ENCODE assay signal across 26 mouse cellular contexts in the genomic region with DNA sequence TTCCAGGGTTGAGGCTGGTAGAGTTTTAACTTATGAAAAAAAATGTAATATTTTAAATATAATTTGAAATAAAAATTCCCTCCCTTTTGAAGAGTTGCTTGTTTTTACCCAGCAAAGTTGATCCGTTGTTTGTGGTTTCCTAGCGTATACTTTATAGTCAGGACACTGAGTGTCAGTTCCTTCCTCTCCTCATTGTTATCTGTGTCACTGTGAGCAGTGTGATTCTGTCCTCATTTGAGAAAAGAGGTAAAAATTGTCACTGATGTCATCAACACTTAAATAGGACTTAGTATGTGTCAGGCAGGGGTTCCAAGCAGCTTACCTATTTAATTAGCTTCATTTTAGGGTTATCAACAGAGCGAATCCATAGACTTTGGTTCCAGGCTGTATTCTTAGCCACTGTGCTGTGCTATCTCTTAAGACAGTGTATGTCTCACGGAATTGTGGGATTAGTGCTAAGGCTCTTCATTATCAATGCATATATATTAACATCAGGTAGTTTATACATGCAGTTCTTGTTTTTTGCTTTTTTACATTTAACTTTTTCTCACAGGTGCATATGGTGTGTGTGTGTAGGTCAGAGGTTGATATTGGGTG. TPM values are rescaled to one million over a fixed set of nuclear protein-coding genes. Genes with fewer than 3 reads are reported as not detected.
DNase-seq lines count a peak whose midpoint lies in the region; ATAC-seq and TF ChIP-seq lines count a peak whose summit lies in the region.
"Had no signal": no experiment of that assay in that cellular context is flagged by ENCODE, and none has a peak within 500 bp of the region (broad histone marks: within the 10 kb centered on the region; RNA-seq: fewer than 3 reads in every experiment).

No protein-coding gene starts in this region.

- no peak for TF ChIP-seq EP300 in lung, postnatal 0 days (IDR thresholded peaks at IDR 0.05)

- peak overlapping the region; percentile 19; the same call in 1 of the 2 replicates for H3K4me2 ChIP-seq in limb, embryonic 12.5 days
- H3K4me2 ChIP-seq in liver, embryonic 12.5 days: peak overlapping the region; percentile 77
- H3K4me2 ChIP-seq in lung, postnatal 0 days (replicated peaks; ENCODE audit: low read depth, low read length): no peak overlapping the region
- H3K4me2 ChIP-seq: hindbrain, embryonic 15.5 days; limb, embryonic 13.5 days; lung, embryonic 14.5 days; neural tube, embryonic 13.5 days had no signal

- no peak overlapping the region for H3K9ac ChIP-seq in limb, embryonic 12.5 days (replicated peaks)
- H3K9ac ChIP-seq in liver, embryonic 12.5 days: no peak overlapping the region
- H3K9ac ChIP-seq in lung, postnatal 0 days (replicated peaks; ENCODE audit: low read depth): no peak overlapping the region
- H3K9ac ChIP-seq: hindbrain, embryonic 15.5 days; lung, embryonic 14.5 days; neural tube, embryonic 13.5 days had no signal

- H3K9me3 ChIP-seq in limb, embryonic 12.5 days: no peaks in the 10 kb centered on the region
- H3K9me3 ChIP-seq in limb, embryonic 10.5 days (replicated peaks): no peaks in the 10 kb centered on the region
- no peaks in the 10 kb centered on the region for H3K9me3 ChIP-seq in liver, embryonic 12.5 days (replicated peaks)
- no peaks in the 10 kb centered on the region for H3K9me3 ChIP-seq in lung, postnatal 0 days (ENCODE audit: low read length)
- H3K9me3 ChIP-seq: embryonic facial prominence, embryonic 10.5 days; hindbrain, embryonic 15.5 days; limb, embryonic 13.5 days; neural tube, embryonic 13.5 days had no signal

- H3K79me2 ChIP-seq in macrophage (ENCODE audit: inconsistent target): no peaks in the 10 kb centered on the region

- no peak overlapping the region for H3K4me3 ChIP-seq in gastrocnemius, adult 2 months
- no peak overlapping the region for H3K4me3 ChIP-seq in limb, embryonic 12.5 days (replicated peaks)
- no peak overlapping the region for H3K4me3 ChIP-seq in limb, embryonic 10.5 days
- H3K4me3 ChIP-seq in liver, embryonic 12.5 days: no peak overlapping the region
- H3K4me3 ChIP-seq in macrophage (ENCODE audit: inconsistent target): no peak overlapping the region; the same call in 1 of the 2 replicates
- no peak overlapping the region for H3K4me3 ChIP-seq in lung, postnatal 0 days (ENCODE audit: low read depth, low read length)
- H3K4me3 ChIP-seq: embryonic facial prominence, embryonic 10.5 days; hindbrain, embryonic 15.5 days; limb, embryonic 13.5 days; neural tube, embryonic 13.5 days had no signal

- no peaks in the 10 kb centered on the region for H3K27me3 ChIP-seq in limb, embryonic 12.5 days
- H3K27me3 ChIP-seq in limb, embryonic 10.5 days (ENCODE audit: low read depth, poor library complexity, severe bottlenecking): no peaks in the 10 kb centered on the region
- H3K27me3 ChIP-seq in liver, embryonic 12.5 days (replicated peaks): no peaks in the 10 kb centered on the region
- no peaks in the 10 kb centered on the region for H3K27me3 ChIP-seq in lung, postnatal 0 days (replicated peaks; ENCODE audit: insufficient read depth, low read length)
- H3K27me3 ChIP-seq: hindbrain, embryonic 15.5 days; limb, embryonic 13.5 days; neural tube, embryonic 13.5 days had no signal

- 78% methylated on average over 4 of the region's 4 CpGs for WGBS in limb, embryonic 12.5 days
- 81% methylated on average over 4 of the region's 4 CpGs for WGBS in limb, embryonic 10.5 days
- WGBS in liver, embryonic 12.5 days (ENCODE audit: insufficient replicate concordance): 23% methylated on average over 4 of the region's 4 CpGs
- WGBS in macrophage (ENCODE audit: missing documents): 43% methylated on average over 4 of the region's 4 CpGs
- WGBS in lung, postnatal 0 days: 69% methylated on average over 4 of the region's 4 CpGs

- peaks cover 18% of the 10 kb centered on the region for H3K4me1 ChIP-seq in limb, embryonic 12.5 days (replicated peaks)
- H3K4me1 ChIP-seq in limb, embryonic 10.5 days: peaks cover 27% of the 10 kb centered on the region
- peaks cover 40% of the 10 kb centered on the region for H3K4me1 ChIP-seq in liver, embryonic 12.5 days
- H3K4me1 ChIP-seq in lung, postnatal 0 days (ENCODE audit: insufficient read depth, low read depth, low read length): no peaks in the 10 kb centered on the region

- H3K36me3 ChIP-seq in limb, embryonic 12.5 days: no peaks in the 10 kb centered on the region
- no peaks in the 10 kb centered on the region for H3K36me3 ChIP-seq in limb, embryonic 10.5 days
- no peaks in the 10 kb centered on the region for H3K36me3 ChIP-seq in liver, embryonic 12.5 days
- H3K36me3 ChIP-seq in macrophage (ENCODE audit: inconsistent target): no peaks in the 10 kb centered on the region
- H3K36me3 ChIP-seq in lung, postnatal 0 days (ENCODE audit: insufficient read depth, low read length): no peaks in the 10 kb centered on the region
- H3K36me3 ChIP-seq: embryonic facial prominence, embryonic 10.5 days; hindbrain, embryonic 15.5 days; limb, embryonic 13.5 days; neural tube, embryonic 13.5 days had no signal

- intact Hi-C loops in gastrocnemius, adult 2 months (cut with DNase I): no loop called here

- no peak for DNase-seq in gastrocnemius, adult 2 months
- no peak for DNase-seq in gastrocnemius, postnatal 10 days
- DNase-seq in limb, embryonic 10.5 days (ENCODE audit: low spot score): no peak
- no peak for DNase-seq in lung, postnatal 0 days (ENCODE audit: low spot score)
- DNase-seq in neural tube, embryonic 10.5 days (ENCODE audit: extremely low spot score, low spot score): no peak
- DNase-seq: adrenal gland, postnatal 14 days; cerebellum, adult 8-10 months; gastrocnemius, postnatal 25 days; heart, postnatal 4 days; kidney, adult 11 months; lung, embryonic 14.5 days; lung, postnatal 4 days; midbrain, embryonic 14.5 days; retina, postnatal 1 day; right cerebral cortex, postnatal 25 days had no signal

- H3K27ac ChIP-seq in gastrocnemius, adult 2 months: peak overlapping the region; percentile 95; the same call in 1 of the 2 replicates
- no peak overlapping the region for H3K27ac ChIP-seq in limb, embryonic 12.5 days
- no peak overlapping the region for H3K27ac ChIP-seq in limb, embryonic 10.5 days
- 0 out of 2 replicates have a peak overlapping the region, but pooled peaks have one; percentile 57 for H3K27ac ChIP-seq in liver, embryonic 12.5 days
- peak overlapping the region; percentile 8; the same call in 1 of the 2 replicates for H3K27ac ChIP-seq in macrophage
- H3K27ac ChIP-seq in lung, postnatal 0 days (ENCODE audit: low read length): no peak overlapping the region
- H3K27ac ChIP-seq: embryonic facial prominence, embryonic 10.5 days; hindbrain, embryonic 15.5 days; limb, embryonic 13.5 days; neural tube, embryonic 13.5 days had no signal

- TF ChIP-seq CTCF in gastrocnemius, adult 2 months (IDR thresholded peaks at IDR 0.05): no peak
- no peak for TF ChIP-seq CTCF in lung, postnatal 0 days (IDR thresholded peaks at IDR 0.05)

- no peak for ATAC-seq in limb, embryonic 12.5 days (ENCODE audit: insufficient number of reproducible peaks, insufficient read depth, low FRiP score, low TSS enrichment, low read depth)
- no peak for ATAC-seq in liver, embryonic 12.5 days
- ATAC-seq in lung, postnatal 0 days: no peak
- ATAC-seq: forebrain, embryonic 16.5 days had no signal

RNA-seq across cellular contexts. Expression of gene Spice1, which starts 3.0 kb away (rescaled TPM):
- total RNA-seq in gastrocnemius, adult 2 months (2021): 1 to 10 TPM; 6.6 to 7.7 TPM
- 1 to 10 TPM; 7.4 to 9.3 TPM for total RNA-seq in gastrocnemius, postnatal 10 days (2021)
- polyA plus RNA-seq in limb, embryonic 12.5 days (2016; fragmentation: Nextera tagmentation; extraction: Ambion mirVana): 27.5 and 32.2 TPM in 2 replicates
- polyA plus RNA-seq in limb, embryonic 10.5 days (2016; fragmentation: Nextera tagmentation; extraction: Ambion mirVana): 27.5 and 31.2 TPM in 2 replicates
- 14.1 and 15.6 TPM in 2 replicates for polyA plus RNA-seq in liver, embryonic 12.5 days (2016; fragmentation: Nextera tagmentation; extraction: Ambion mirVana)
- 10 to 100 TPM in 21 of 26 experiments, 1 to 10 TPM in 5; 6.0 to 44.5 (median 17.9) TPM for total RNA-seq in macrophage (2018; cell fraction: chromatin; rRNA removed)
- 1 to 10 TPM; 1.7 to 8.2 (median 3.7) TPM for total RNA-seq in macrophage (2018; cell fraction: cytosol; rRNA removed)
- total RNA-seq in macrophage (2018; cell fraction: nucleus; rRNA removed): 10 to 100 TPM in 10 of 26 experiments, 1 to 10 TPM in 16; 2.5 to 31.8 (median 8.5) TPM
- 4.5 to 7.6 TPM (median 4.9 TPM) in 3 replicates for polyA plus RNA-seq in macrophage (2018)
- 15.4 and 17.5 TPM in 2 replicates for polyA plus RNA-seq in lung, postnatal 0 days (2015; fragmentation: Nextera tagmentation; extraction: Ambion mirVana)

RNA-seq across cellular contexts. Expression of gene Sidt1, which starts 16.9 kb away (rescaled TPM):
- total RNA-seq in gastrocnemius, adult 2 months (2021): under 1 TPM; 0.08 to 0.11 TPM
- under 1 TPM; 0.09 to 0.34 TPM for total RNA-seq in gastrocnemius, postnatal 10 days (2021)
- 0.06 and 0.10 TPM in 2 replicates for polyA plus RNA-seq in limb, embryonic 12.5 days (2016; fragmentation: Nextera tagmentation; extraction: Ambion mirVana)
- not detected in 2 replicates for polyA plus RNA-seq in limb, embryonic 10.5 days (2016; fragmentation: Nextera tagmentation; extraction: Ambion mirVana)
- polyA plus RNA-seq in liver, embryonic 12.5 days (2016; fragmentation: Nextera tagmentation; extraction: Ambion mirVana): not detected in 2 replicates
- total RNA-seq in macrophage (2018; cell fraction: chromatin; rRNA removed): not detected
- total RNA-seq in macrophage (2018; cell fraction: cytosol; rRNA removed): under 1 TPM in 1 of 26 experiments, not detected in 25; 0.04 TPM
- total RNA-seq in macrophage (2018; cell fraction: nucleus; rRNA removed): not detected
- not detected in 3 replicates for polyA plus RNA-seq in macrophage (2018)
- polyA plus RNA-seq in lung, postnatal 0 days (2015; fragmentation: Nextera tagmentation; extraction: Ambion mirVana): 0.53 and 0.98 TPM in 2 replicates
- polyA plus RNA-seq: heart, embryonic 14.5 days had no signal

RNA-seq across cellular contexts. Expression of gene Cfap44, which starts 44.7 kb away (rescaled TPM):
- total RNA-seq in gastrocnemius, adult 2 months (2021): not detected
- under 1 TPM in 1 of 2 experiments, not detected in 1; 0.42 TPM for total RNA-seq in gastrocnemius, postnatal 10 days (2021)
- polyA plus RNA-seq in limb, embryonic 12.5 days (2016; fragmentation: Nextera tagmentation; extraction: Ambion mirVana): 0.59 and 0.94 TPM in 2 replicates
- polyA plus RNA-seq in limb, embryonic 10.5 days (2016; fragmentation: Nextera tagmentation; extraction: Ambion mirVana): 0.06 and 0.26 TPM in 2 replicates
- 0.41 and 0.84 TPM in 2 replicates for polyA plus RNA-seq in liver, embryonic 12.5 days (2016; fragmentation: Nextera tagmentation; extraction: Ambion mirVana)
- total RNA-seq in macrophage (2018; cell fraction: chromatin; rRNA removed): under 1 TPM in 1 of 26 experiments, not detected in 25; 0.11 TPM
- total RNA-seq in macrophage (2018; cell fraction: cytosol; rRNA removed): not detected
- not detected for total RNA-seq in macrophage (2018; cell fraction: nucleus; rRNA removed)
- not detected in 3 replicates for polyA plus RNA-seq in macrophage (2018)
- polyA plus RNA-seq in lung, postnatal 0 days (2015; fragmentation: Nextera tagmentation; extraction: Ambion mirVana): 4.7 and 6.8 TPM in 2 replicates
- total RNA-seq: gastrocnemius, postnatal 25 days; heart, postnatal 4 days had no signal
- polyA plus RNA-seq: large intestine, adult 2 months; spleen, adult 2 months had no signal

Comparison
In these comparisons a context has a peak if more than half of its experiments do, and no peak if none do; other contexts are left out.
1. H3K27ac ChIP-seq: peak in gastrocnemius, adult 2 months (single experiment), liver, embryonic 12.5 days (single experiment) and macrophage (single experiment); none in limb, embryonic 12.5 days (single experiment), limb, embryonic 10.5 days (single experiment) and lung, postnatal 0 days (single experiment).